Mouse (Mus musculus) spleen, postnatal 10 days (tissue): ENCODE results near the gene Ttc8.

ENCODE experiments used
- DNase-seq, 2 experiments: peaks; one replicate each; pipeline ENCODE4 v3.0.0; 2021 to 2022; ENCODE audit warnings: low spot score in 2 of 2

Ttc8 gene

GRCm38 (mm10) chr12:98973461-98973860 lies 53.1 kb downstream of the Ttc8 start:
- no peak for DNase-seq

GRCm38 (mm10) chr12:98974157-98974804 lies 53.9 kb downstream of the Ttc8 start:
- DNase-seq: no peak

- DNase-seq: no peak
Measured at GRCm38 (mm10) chr12:98981081-98981480, 60.7 kb downstream of the Ttc8 start.

- no peak for DNase-seq
Measured at GRCm38 (mm10) chr12:98984785-98985184, 64.4 kb downstream of the Ttc8 start.

- DNase-seq: no peak
Measured at GRCm38 (mm10) chr12:98991076-98991829, 70.9 kb downstream of the Ttc8 start.

- DNase-seq: no peak
Measured at GRCm38 (mm10) chr12:98991830-98992216, 71.4 kb downstream of the Ttc8 start.

- no peak for DNase-seq
Measured at GRCm38 (mm10) chr12:98993736-98994135, 73.4 kb downstream of the Ttc8 start.

- DNase-seq: no peak
Measured at GRCm38 (mm10) chr12:98994366-98994765, 74.0 kb downstream of the Ttc8 start.

- no peak for DNase-seq
Measured at GRCm38 (mm10) chr12:98995881-98996280, 75.5 kb downstream of the Ttc8 start.

- DNase-seq: no peak
Measured at GRCm38 (mm10) chr12:98996581-98996988, 76.2 kb downstream of the Ttc8 start.

GRCm38 (mm10) chr12:98997046-98997445 lies 76.7 kb downstream of the Ttc8 start:
- no peak for DNase-seq

- no peak for DNase-seq
Measured at GRCm38 (mm10) chr12:98998662-98999428, 78.5 kb downstream of the Ttc8 start.

GRCm38 (mm10) chr12:99000310-99000709 lies 79.9 kb downstream of the Ttc8 start:
- no peak for DNase-seq

GRCm38 (mm10) chr12:99003046-99003445 lies 82.7 kb downstream of the Ttc8 start:
- DNase-seq: no peak

GRCm38 (mm10) chr12:99004752-99005151 lies 84.4 kb downstream of the Ttc8 start:
- no peak for DNase-seq

GRCm38 (mm10) chr12:99008786-99009185 lies 88.4 kb downstream of the Ttc8 start:
- no peak for DNase-seq

GRCm38 (mm10) chr12:99009430-99009829 lies 89.1 kb downstream of the Ttc8 start:
- no peak for DNase-seq

- DNase-seq: no peak
Measured at GRCm38 (mm10) chr12:99010044-99010443, 89.7 kb downstream of the Ttc8 start.

- DNase-seq: no peak
Measured at GRCm38 (mm10) chr12:99011161-99011861, 90.9 kb downstream of the Ttc8 start.

- no peak for DNase-seq
Measured at GRCm38 (mm10) chr12:99015870-99016269, 95.5 kb downstream of the Ttc8 start.

- no peak for DNase-seq
Measured at GRCm38 (mm10) chr12:99024430-99024960, 104.1 kb downstream of the Ttc8 start.

- DNase-seq: no peak
Measured at GRCm38 (mm10) chr12:99026291-99026690, 105.9 kb downstream of the Ttc8 start.
